Mouse (Mus musculus) kidney, postnatal 4 days (tissue): ENCODE data around the gene Psmd2.

Experiments
- DNase-seq, 2 experiments: peaks; one replicate each; pipeline ENCODE4 v3.0.0; 2021; ENCODE audit warnings: mixed read lengths in 2 of 2

Psmd2 gene

GRCm38 (mm10) chr16:20651076-20651946 lies at the start of gene Psmd2:
TSS of gene Psmd2 (plus strand) at chr16:20651652.
- peak; percentile 99 for DNase-seq

GRCm38 (mm10) chr16:20604705-20605104 lies 46.7 kb upstream of the Psmd2 start:
- no peak for DNase-seq

GRCm38 (mm10) chr16:20610501-20611356 lies 40.7 kb upstream of the Psmd2 start:
- DNase-seq, result peak; percentile 80 to 87

- DNase-seq, result peak; percentile 86 to 92
Measured at GRCm38 (mm10) chr16:20611357-20612227, 39.9 kb upstream of the Psmd2 start, which contains the start of the genes Eef1akmt4, Gm49333 and Alg3. TSS of gene Eef1akmt4 (plus strand) at chr16:20611593. TSS of gene Gm49333 (plus strand) at chr16:20611610. TSS of gene Alg3 (minus strand) at chr16:20611735.

GRCm38 (mm10) chr16:20619541-20620398 lies 31.7 kb upstream of the Psmd2 start:
- peak; percentile 64 to 76 for DNase-seq

GRCm38 (mm10) chr16:20620399-20620735 lies 31.1 kb upstream of the Psmd2 start:
- DNase-seq, result no peak

- peak in 1 of 2 experiments; percentile 21 for DNase-seq
Measured at GRCm38 (mm10) chr16:20620751-20621190, 30.7 kb upstream of the Psmd2 start.

GRCm38 (mm10) chr16:20621191-20621990 lies 30.1 kb upstream of the Psmd2 start, which contains the start of gene Camk2n2:
TSS of gene Camk2n2 (minus strand) at chr16:20621287.
- DNase-seq, result peak; percentile 76 to 80

- peak; percentile 42 to 56 for DNase-seq
Measured at GRCm38 (mm10) chr16:20621991-20622685, 29.3 kb upstream of the Psmd2 start.

- no peak for DNase-seq
Measured at GRCm38 (mm10) chr16:20623211-20623610, 28.2 kb upstream of the Psmd2 start.

- no peak for DNase-seq
Measured at GRCm38 (mm10) chr16:20628871-20629391, 22.5 kb upstream of the Psmd2 start.

- DNase-seq, result peak; percentile 46 to 52
Measured at GRCm38 (mm10) chr16:20629731-20630634, 21.5 kb upstream of the Psmd2 start, which contains the start of gene Ece2. TSS of gene Ece2 (plus strand) at chr16:20629828.

- no peak for DNase-seq
Measured at GRCm38 (mm10) chr16:20637410-20637809, 14.0 kb upstream of the Psmd2 start.

GRCm38 (mm10) chr16:20638367-20638766 lies 13.1 kb upstream of the Psmd2 start:
- no peak for DNase-seq

- DNase-seq, result peak; percentile 86 to 89
Measured at GRCm38 (mm10) chr16:20642161-20642560, 9.3 kb upstream of the Psmd2 start.

GRCm38 (mm10) chr16:20643911-20644310 lies 7.5 kb upstream of the Psmd2 start:
- DNase-seq, result no peak

- DNase-seq, result no peak
Measured at GRCm38 (mm10) chr16:20651947-20652310, 477 bp downstream of the Psmd2 start.

GRCm38 (mm10) chr16:20653315-20653714 lies 1.9 kb downstream of the Psmd2 start:
- DNase-seq, result no peak
